Mouse (Mus musculus): ENCODE measurements around the gene Dohh.

DNA sequence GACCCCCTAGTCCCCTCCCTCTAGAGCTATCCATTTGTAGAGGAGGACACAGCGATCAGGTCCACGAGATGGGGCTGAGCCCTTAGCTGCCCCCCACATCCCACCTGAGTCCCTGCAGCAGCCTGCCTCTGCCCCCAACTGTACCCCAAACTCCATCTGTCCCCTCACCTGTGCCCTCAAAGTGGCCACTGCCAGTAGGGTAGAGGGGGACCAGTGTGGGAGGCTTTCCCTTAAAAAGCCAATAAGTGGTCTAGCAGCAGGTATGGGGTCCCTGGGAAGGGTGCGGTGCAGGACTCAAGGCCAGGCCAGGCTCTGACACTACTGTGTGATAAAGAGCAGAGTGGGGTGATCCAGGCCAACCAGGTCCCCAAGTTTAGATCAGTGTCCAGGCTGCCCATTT, 43.1 kb downstream of the Dohh start:
- TF ChIP-seq GABPA (IDR thresholded peaks at IDR 0.05; ENCODE audit: insufficient replicate concordance, low read depth, low read length), result no peak
- TF ChIP-seq MAZ (IDR thresholded peaks at IDR 0.05; ENCODE audit: low read depth, low read length), result no peak
- TF ChIP-seq HCFC1 (IDR thresholded peaks at IDR 0.05; ENCODE audit: low read depth, low read length), result no peak
- no peak for TF ChIP-seq MAX (IDR thresholded peaks at IDR 0.05; ENCODE audit: low read length)
- no peak for TF ChIP-seq ZC3H11A (IDR thresholded peaks at IDR 0.05; ENCODE audit: low read depth, low read length)
- no peak for TF ChIP-seq POLR2A (IDR thresholded peaks at IDR 0.05; ENCODE audit: low read depth, low read length)
- TF ChIP-seq MYC (IDR thresholded peaks at IDR 0.05; ENCODE audit: low read depth, low read length), result no peak
- TF ChIP-seq USF2 (conservative IDR thresholded peaks at IDR 0.05; ENCODE audit: low read depth, low read length), result no peak
- TF ChIP-seq CTCF (conservative IDR thresholded peaks at IDR 0.05 in 1 of 2, IDR thresholded peaks at IDR 0.05 in 1 of 2; ENCODE audit: low read depth in 2 of 2, low read length in 2 of 2), result no peak
- TF ChIP-seq PAX5 (IDR thresholded peaks at IDR 0.05; ENCODE audit: low read length), result no peak
- TF ChIP-seq CHD2 (IDR thresholded peaks at IDR 0.05; ENCODE audit: low read length), result no peak
- no peak for TF ChIP-seq USF1 (IDR thresholded peaks at IDR 0.05; ENCODE audit: low read depth, low read length)
- no peak for TF ChIP-seq E2F4 (IDR thresholded peaks at IDR 0.05; ENCODE audit: insufficient replicate concordance, low read depth, low read length)
- TF ChIP-seq JUND (conservative IDR thresholded peaks at IDR 0.05; ENCODE audit: low read depth, low read length), result no peak

All from CH12.LX (cell line).